Mouse (Mus musculus) heart, postnatal 14 days (tissue): Measurements from ENCODE around the gene Henmt1. TPM values are rescaled to one million over a fixed set of nuclear protein-coding genes. Genes with fewer than 3 reads are reported as not detected.

ENCODE experiments used
- DNase-seq, 2 experiments: peaks; one replicate each; pipeline ENCODE4 v3.0.0; 2021 to 2022
- intact Hi-C: fragments of 180-260 bp; cut with DNase I; formaldehyde crosslinking; loops from one replicate; pipeline ENCODE4 v1.15.1; 2025
- total RNA-seq, 2 experiments: library from RNA; stranded (reverse); gene quantifications; 2 replicates each; pipeline ENCODE4 v1.2.3; 2021

Gene Henmt1
- total RNA-seq, 2 experiments from 2014 or later: not detected

- DNase-seq: peak; percentile 39 to 45
- intact Hi-C loops: loop anchor here (5.0 kb wide), 1 partner anchor 37 kb away; the partner anchor contains the start of gene Fam102b
Measured at GRCm38 (mm10) chr3:108989971-108990548, 50.4 kb downstream of the Henmt1 start.

GRCm38 (mm10) chr3:108994477-108994876, 54.8 kb downstream of the Henmt1 start:
- DNase-seq: no peak
- intact Hi-C loops: no loop called here

GRCm38 (mm10) chr3:108995379-108995778, 55.7 kb downstream of the Henmt1 start:
- DNase-seq: no peak
- intact Hi-C loops: no loop called here

DNA sequence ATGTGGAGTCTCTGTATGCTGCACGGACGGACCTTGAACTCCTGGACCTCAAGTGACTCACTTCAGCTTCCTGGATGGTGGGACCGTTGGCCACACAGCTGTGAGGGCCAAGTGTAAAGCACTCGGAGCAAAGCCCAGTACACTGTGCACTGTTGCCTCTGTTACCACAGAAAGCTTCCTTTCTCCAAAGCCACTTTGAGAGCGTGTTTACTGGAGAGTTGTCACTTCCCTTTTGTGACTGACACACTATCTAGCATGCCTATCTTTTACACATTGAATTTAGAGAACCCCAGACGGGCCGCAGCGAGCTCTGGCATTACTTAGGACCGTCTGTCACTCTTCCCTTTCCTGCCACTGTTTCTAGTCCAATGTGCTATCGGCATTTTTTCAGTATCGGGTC, 57.6 kb downstream of the Henmt1 start:
- intact Hi-C loops: no loop called here
- DNase-seq: no peak

GRCm38 (mm10) chr3:108997762-108998161, 58.1 kb downstream of the Henmt1 start:
- DNase-seq: no peak
- intact Hi-C loops: no loop called here

- DNase-seq: no peak
- intact Hi-C loops: no loop called here
Measured at GRCm38 (mm10) chr3:108999173-108999572, 59.5 kb downstream of the Henmt1 start.

DNA sequence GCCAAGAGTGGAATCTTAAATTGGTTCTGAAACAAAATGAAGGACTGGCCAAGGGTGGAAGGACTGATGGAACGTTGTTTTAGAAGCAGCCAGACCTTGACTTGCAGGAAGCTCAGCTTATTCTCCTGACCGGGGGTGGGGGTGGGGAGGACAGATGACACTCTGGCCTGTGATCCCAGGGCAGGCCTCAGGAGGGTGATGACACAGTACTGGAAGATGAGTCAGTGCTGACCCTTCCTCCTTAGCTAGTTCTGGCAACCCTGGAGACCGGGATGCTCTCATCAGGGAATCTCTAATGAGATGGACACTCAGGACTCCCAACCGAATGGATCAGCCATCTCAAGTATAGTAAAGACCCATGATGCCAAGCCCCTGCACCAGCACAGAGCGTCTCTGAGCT, 66.1 kb downstream of the Henmt1 start:
- no peak for DNase-seq
- intact Hi-C loops: no loop called here

DNA sequence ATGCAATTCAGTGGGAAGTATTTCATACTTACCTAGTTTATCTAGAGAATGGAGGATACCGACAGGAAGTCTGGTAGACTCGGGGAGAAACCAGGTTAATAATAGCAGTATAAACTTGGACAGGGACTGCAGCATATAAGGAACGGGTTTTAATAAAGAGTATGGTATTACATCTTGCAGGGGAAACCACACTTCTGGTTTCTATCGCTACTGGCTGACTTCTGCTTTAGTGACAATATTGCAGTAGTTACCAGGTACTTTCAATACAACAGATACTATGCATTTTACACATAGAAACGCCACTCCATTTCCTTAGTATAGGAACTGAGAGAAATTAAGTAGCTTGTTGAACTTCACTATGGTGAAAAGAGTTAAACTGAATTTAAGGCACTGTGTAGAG, 68.5 kb downstream of the Henmt1 start:
- intact Hi-C loops: no loop called here
- no peak for DNase-seq

Other genes starting within 250 kb of the Henmt1 start
- 1 to 10 TPM; 3.7 to 5.1 TPM for gene Gpsm2, start 217.6 kb upstream of the Henmt1 start, total RNA-seq
- gene Aknad1, start 200.2 kb upstream of the Henmt1 start, total RNA-seq: under 1 TPM in 1 of 2 experiments, not detected in 1; 0.07 TPM
- 10 to 100 TPM; 25.9 to 31.3 TPM for gene Stxbp3, start 99.3 kb upstream of the Henmt1 start, total RNA-seq
- under 1 TPM in 1 of 2 experiments, not detected in 1; 0.12 TPM for gene Fndc7, start 49.9 kb upstream of the Henmt1 start, total RNA-seq
- gene Prpf38b, start 28.1 kb upstream of the Henmt1 start, total RNA-seq: 10 to 100 TPM; 27.7 to 28.1 TPM
- not detected for gene Gm9857, start 572 bp downstream of the Henmt1 start, total RNA-seq
- gene Fam102b, start 87.7 kb downstream of the Henmt1 start, total RNA-seq: 10 to 100 TPM; 17.2 to 18.1 TPM
- gene Slc25a54, start 140.6 kb downstream of the Henmt1 start, total RNA-seq: not detected
- gene Slc25a24, start 183.3 kb downstream of the Henmt1 start, total RNA-seq: 1 to 10 TPM; 7.7 to 9.3 TPM